Mouse (Mus musculus): ENCODE results near the gene Ppp1r1b. TPM values are rescaled to one million over a fixed set of nuclear protein-coding genes. Genes with fewer than 3 reads are reported as not detected.

Gene Ppp1r1b
- polyA plus RNA-seq, 1 experiment, result 150 TPM

DNA sequence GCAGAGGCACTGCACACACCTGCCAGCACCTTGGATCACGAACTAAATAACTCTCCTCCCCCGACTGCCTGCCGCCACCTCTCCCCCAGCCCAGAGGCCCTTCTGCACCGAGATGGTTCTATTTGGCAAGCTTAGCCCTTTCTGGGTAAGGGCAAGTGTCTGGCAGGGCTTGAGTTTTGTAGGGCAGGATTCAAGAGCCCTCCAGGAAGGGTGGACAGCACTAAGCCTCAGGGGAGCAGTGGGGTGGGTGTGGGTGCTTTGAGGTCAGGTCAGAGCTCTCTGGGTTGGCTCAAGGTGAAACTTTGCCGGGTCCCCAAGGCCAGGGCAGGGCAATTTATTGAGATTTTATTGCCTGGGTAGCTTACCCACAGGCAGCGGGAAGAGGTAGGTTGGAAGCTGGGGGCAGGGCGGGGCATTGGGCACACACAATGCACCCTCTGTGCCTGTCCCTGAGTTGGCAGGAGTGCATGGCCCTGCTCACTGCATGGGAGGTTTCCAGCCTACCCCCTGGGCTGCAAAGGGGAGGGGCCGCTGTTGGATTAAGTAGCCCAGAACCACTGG lies 5.5 kb downstream of the Ppp1r1b start:
- H3K27me3 ChIP-seq (ENCODE audit: control insufficient read depth, insufficient read depth, low read length), result no peaks in the 10 kb centered on the region
- WGBS, result 47% methylated on average over 8 of the region's 8 CpGs

DNA sequence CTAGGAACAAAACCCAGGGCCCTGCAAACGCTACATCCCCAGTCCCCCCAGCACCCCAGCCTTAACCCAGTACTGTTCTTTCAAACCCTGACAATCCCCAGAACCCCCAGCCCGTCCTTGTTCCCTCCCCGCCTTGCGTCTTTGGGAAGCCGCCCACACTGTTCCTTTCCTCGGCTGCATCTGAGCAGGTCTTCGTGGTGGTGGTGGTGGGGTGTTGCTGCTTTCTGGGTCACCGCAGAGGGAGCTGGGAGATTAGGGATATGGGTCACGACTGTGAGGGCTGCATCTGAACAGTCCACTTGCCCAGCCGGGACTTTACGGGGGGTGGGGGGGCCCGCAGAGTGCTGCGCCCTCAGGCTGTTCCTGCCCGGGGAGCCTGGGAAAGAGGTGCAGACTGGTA lies 6.2 kb downstream of the Ppp1r1b start:
- Histone ChIP-seq H3K4me3 (replicated peaks; ENCODE audit: insufficient read depth, low read depth, low read length) (no peak overlapping the region), H3K4me1 (ENCODE audit: control insufficient read depth, insufficient read depth, low read length) (peaks cover 3% of the 10 kb centered on the region; the same call in 1 of the 2 replicates), H3K27ac (ENCODE audit: insufficient read depth, low read length) (no peak overlapping the region), H3K27me3 (ENCODE audit: control insufficient read depth, insufficient read depth, low read length) (no peaks in the 10 kb centered on the region)
- no peak for DNase-seq
- 73% methylated on average over 14 of the region's 14 CpGs for WGBS
- TF ChIP-seq POLR2A (IDR thresholded peaks at IDR 0.05; ENCODE audit: borderline replicate concordance, insufficient read depth, low read length), result no peak

More for the DNA sequence above, 5.5 kb downstream of the Ppp1r1b start:
- Histone ChIP-seq H3K4me3 (replicated peaks; ENCODE audit: insufficient read depth, low read depth, low read length) (no peak overlapping the region), H3K27ac (ENCODE audit: insufficient read depth, low read length) (no peak overlapping the region), H3K4me1 (ENCODE audit: control insufficient read depth, insufficient read depth, low read length) (no peaks in the 10 kb centered on the region; the same call in none of the 2 replicates)
- no peak for DNase-seq
- TF ChIP-seq POLR2A (IDR thresholded peaks at IDR 0.05; ENCODE audit: borderline replicate concordance, insufficient read depth, low read length) (no peak), CTCF (IDR thresholded peaks at IDR 0.05; ENCODE audit: borderline replicate concordance, insufficient read depth, low read depth, low read length) (no peak)

DNA sequence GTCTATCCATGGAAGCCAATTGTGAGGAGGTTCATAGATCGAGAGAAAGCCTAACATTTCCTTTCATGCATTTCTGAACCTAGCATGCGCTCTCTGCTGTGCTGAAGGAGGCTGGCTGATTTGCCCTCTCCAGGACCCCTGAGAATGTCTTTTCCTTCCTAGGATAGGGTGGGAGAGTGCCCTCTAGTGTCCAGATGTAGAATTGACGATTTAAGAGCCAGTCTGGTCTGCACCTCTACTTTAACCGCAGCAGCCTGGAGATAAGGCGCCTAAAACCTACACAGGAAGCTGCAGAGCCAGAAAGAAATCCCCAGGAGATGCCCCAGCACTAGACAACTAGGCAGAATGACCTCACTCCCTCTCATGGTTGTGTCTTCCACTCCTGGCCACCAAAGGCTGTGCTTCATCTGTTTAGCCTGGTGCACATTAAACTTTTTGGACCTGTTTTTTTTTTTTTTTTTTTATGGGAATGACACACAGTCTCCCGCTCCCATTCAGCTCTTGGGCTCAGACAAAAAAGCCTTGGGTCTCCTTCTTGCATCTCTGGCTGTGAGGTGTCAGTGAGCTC lies 7.6 kb downstream of the Ppp1r1b start:
- Histone ChIP-seq H3K4me1 (ENCODE audit: control insufficient read depth, insufficient read depth, low read length) (peaks cover 5% of the 10 kb centered on the region; the same call in 1 of the 2 replicates), H3K27me3 (ENCODE audit: control insufficient read depth, insufficient read depth, low read length) (no peaks in the 10 kb centered on the region), H3K4me3 (replicated peaks; ENCODE audit: insufficient read depth, low read depth, low read length) (no peak overlapping the region), H3K27ac (ENCODE audit: insufficient read depth, low read length) (no peak overlapping the region)
- TF ChIP-seq CTCF (IDR thresholded peaks at IDR 0.05; ENCODE audit: borderline replicate concordance, insufficient read depth, low read depth, low read length), result peak; percentile 68; the same call in 1 of the 2 replicates
- TF ChIP-seq POLR2A (IDR thresholded peaks at IDR 0.05; ENCODE audit: borderline replicate concordance, insufficient read depth, low read length), result no peak
- WGBS, result 11% methylated on average over 6 of the region's 6 CpGs
- DNase-seq, result peak; percentile 55 to 61

DNA sequence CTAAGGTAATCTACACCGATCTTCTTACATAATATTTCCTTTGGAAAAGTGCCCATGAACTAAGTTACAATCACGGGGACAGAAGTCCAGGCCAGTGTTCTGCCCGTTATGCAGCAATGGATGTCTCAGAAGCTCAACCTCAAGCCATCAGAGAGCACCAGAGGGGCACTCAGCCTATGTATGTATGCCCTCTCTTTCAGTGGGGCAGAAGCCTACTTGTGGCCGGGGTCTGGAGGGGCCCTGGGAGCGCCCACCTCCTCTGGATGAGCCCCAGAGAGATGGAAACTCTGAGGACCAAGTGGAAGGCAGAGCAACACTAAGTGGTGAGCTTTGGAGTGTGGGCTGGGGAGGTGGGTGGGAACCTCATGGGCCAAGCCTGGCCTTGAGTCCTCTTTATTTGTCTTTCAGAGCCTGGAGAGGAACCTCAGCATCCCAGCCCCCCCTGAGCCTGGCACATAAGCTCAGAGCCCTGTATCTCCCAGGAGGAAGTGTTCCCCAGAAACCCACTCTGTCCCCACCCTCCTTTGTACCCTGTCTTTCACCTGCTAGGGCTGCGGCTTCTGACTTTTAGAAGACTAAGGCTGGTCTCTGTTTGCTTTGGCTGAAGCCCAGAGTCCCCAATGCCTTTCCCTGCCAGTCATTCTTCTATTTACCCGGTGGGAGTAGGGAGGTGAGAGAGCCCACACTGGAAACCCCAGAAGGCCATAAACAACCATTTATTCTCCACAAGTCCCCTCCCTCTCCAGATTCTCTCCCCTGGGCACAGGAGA lies 8.6 kb downstream of the Ppp1r1b start:
- H3K27me3 ChIP-seq (ENCODE audit: control insufficient read depth, insufficient read depth, low read length), result no peaks in the 10 kb centered on the region
- TF ChIP-seq POLR2A (IDR thresholded peaks at IDR 0.05; ENCODE audit: borderline replicate concordance, insufficient read depth, low read length), result no peak
- no peak for TF ChIP-seq CTCF (IDR thresholded peaks at IDR 0.05; ENCODE audit: borderline replicate concordance, insufficient read depth, low read depth, low read length)
- no peak overlapping the region for H3K27ac ChIP-seq (ENCODE audit: insufficient read depth, low read length)
- H3K4me1 ChIP-seq (ENCODE audit: control insufficient read depth, insufficient read depth, low read length), result peaks cover 5% of the 10 kb centered on the region; the same call in 1 of the 2 replicates
- no peak for DNase-seq
- WGBS, result 73% methylated on average over 7 of the region's 7 CpGs
- H3K4me3 ChIP-seq (replicated peaks; ENCODE audit: insufficient read depth, low read depth, low read length), result no peak overlapping the region

DNA sequence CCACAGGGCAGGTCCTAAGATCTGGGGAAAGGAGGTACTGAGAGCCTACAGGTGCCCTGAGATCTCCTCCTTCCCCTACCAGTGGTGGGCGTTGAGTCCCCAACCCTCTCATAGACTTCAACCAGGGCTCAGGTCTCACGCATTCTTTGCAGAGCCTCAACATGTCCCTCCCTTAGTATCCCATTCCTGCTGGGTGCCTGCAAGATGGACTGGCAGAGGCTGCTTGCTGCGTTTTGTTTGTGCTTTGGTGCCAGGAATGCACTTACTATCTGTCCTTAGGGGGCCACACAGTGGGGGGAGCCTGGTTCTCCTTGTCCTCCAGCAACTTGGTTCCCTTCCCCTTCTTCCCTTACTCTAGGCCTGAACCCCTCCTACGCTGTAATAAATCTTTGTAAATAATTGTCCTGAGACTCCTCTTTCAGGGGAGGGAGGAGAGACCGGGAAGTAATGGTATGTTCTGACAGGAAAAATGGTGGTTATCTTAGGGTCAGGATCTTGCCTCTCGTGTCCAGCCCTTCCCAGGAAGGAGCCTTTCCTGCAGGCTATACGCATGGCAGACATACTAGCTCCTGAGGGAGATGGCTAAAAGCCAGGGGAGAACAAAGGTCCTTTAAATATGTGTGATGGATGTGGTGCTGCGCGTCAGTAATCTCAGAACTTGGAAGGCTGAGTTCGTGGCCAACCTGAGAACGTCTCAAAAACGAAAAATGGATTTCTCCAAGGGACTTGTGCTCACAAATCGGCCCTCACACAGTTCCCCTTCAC lies 9.4 kb downstream of the Ppp1r1b start:
- no peaks in the 10 kb centered on the region for H3K27me3 ChIP-seq (ENCODE audit: control insufficient read depth, insufficient read depth, low read length)
- peak overlapping the region; percentile 88 for H3K4me3 ChIP-seq (replicated peaks; ENCODE audit: insufficient read depth, low read depth, low read length)
- WGBS, result 15% methylated on average over 13 of the region's 13 CpGs
- TF ChIP-seq POLR2A (IDR thresholded peaks at IDR 0.05; ENCODE audit: borderline replicate concordance, insufficient read depth, low read length) (no peak), CTCF (IDR thresholded peaks at IDR 0.05; ENCODE audit: borderline replicate concordance, insufficient read depth, low read depth, low read length) (no peak)
- no peak overlapping the region for H3K27ac ChIP-seq (ENCODE audit: insufficient read depth, low read length)
- DNase-seq, result no peak
- H3K4me1 ChIP-seq (ENCODE audit: control insufficient read depth, insufficient read depth, low read length), result peaks cover 5% of the 10 kb centered on the region; the same call in 1 of the 2 replicates

DNA sequence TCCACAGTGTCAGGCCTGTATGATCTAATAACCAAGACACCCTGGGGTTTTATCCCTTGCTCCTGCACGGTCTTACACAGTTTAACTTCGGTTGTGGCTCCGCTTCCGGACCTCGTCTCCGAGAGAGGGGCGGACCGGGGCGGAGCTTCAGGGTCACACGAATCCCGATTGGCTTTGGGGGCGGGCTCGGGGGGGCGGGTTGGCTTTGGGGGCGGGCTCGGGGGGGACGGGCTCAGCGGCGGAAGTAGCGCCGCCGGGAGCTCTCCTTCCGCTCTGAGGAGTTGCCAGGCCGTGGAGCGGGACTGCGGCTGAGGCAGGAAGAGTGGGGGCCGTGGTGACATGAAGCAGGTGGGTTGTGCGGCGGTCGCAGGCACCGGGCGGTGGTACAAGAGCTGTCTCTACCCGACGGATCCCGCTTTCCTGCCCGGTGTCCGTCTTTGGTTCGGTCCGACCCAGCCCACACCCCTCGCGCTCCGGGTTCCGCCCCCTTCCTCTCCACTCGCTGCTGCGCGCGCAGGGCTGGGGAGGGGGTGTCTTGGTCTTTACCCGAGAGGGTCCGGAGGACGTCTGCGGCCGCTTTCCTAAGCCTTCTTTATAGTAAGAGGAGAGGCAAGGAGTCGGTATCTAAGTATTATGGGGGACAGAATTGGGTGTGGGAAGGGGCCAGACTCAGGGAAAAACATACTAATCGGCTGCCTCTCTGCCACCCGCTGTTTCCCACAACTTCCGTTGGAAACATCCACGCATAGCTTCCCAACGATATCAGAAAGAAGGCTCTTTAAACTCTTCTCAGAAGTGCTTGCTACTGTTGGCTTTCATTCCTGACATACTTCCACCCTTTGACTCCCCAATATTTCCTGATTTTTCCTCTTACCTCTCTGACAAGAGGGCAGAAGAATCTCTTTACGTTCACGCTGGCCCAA lies 10.2 kb downstream of the Ppp1r1b start, which contains the start of gene Stard3:
TSS of gene Stard3 (plus strand) at position 208 of the 923 bp plus-strand sequence.
- peak; percentile 85 to 90 for DNase-seq
- H3K27ac ChIP-seq (ENCODE audit: insufficient read depth, low read length), result peak within 1 kb of the TSS; percentile 69
- H3K4me1 ChIP-seq (ENCODE audit: control insufficient read depth, insufficient read depth, low read length), result peaks cover 5% of the 10 kb centered on the region; the same call in 1 of the 2 replicates
- H3K27me3 ChIP-seq (ENCODE audit: control insufficient read depth, insufficient read depth, low read length), result no peaks in the 10 kb centered on the region
- H3K4me3 ChIP-seq (replicated peaks; ENCODE audit: insufficient read depth, low read depth, low read length), result peak within 1 kb of the TSS; percentile 88
- TF ChIP-seq POLR2A (IDR thresholded peaks at IDR 0.05; ENCODE audit: borderline replicate concordance, insufficient read depth, low read length), result peak; percentile 60
- TF ChIP-seq CTCF (IDR thresholded peaks at IDR 0.05; ENCODE audit: borderline replicate concordance, insufficient read depth, low read depth, low read length), result no peak
- WGBS, result under 1% methylated on average over 60 of the region's 60 CpGs
